Mouse (Mus musculus): ENCODE data around the gene Clec4b2. TPM values are rescaled to one million over a fixed set of nuclear protein-coding genes. Genes with fewer than 3 reads are reported as not detected.
"Not testable (repeated sequence)": the region's sequence is repeated elsewhere in the genome, so short reads cannot be mapped to it uniquely, and the experiment has no call there.

Clec4b2 gene
- polyA plus RNA-seq, 1 experiment from 2014 or later: 0.12 TPM

GRCm38 (mm10) chr6:123208077-123208439 is 35.4 kb downstream of the Clec4b2 start:
- not testable (repeated sequence) for H3K4me2 ChIP-seq (ENCODE audit: low read depth, low read length); H3K27ac ChIP-seq (ENCODE audit: low read length); H3K9ac ChIP-seq (ENCODE audit: low read length); H3K27me3 ChIP-seq (ENCODE audit: control insufficient read depth, insufficient read depth, low read length); H3K4me1 ChIP-seq (ENCODE audit: control insufficient read depth, insufficient read depth, low read length); ATAC-seq (ENCODE audit: insufficient read depth, low FRiP score); H3K9me3 ChIP-seq (replicated peaks; ENCODE audit: control insufficient read depth, low read length); H3K4me3 ChIP-seq (replicated peaks; ENCODE audit: low read length); H3K36me3 ChIP-seq (ENCODE audit: control insufficient read depth, insufficient read depth, low read length)

GRCm38 (mm10) chr6:123211726-123212125 is 39.0 kb downstream of the Clec4b2 start:
- Histone ChIP-seq H3K36me3 (ENCODE audit: control insufficient read depth, insufficient read depth, low read length) (no peaks in the 10 kb centered on the region), H3K4me3 (replicated peaks; ENCODE audit: low read length) (no peak overlapping the region), H3K4me2 (ENCODE audit: low read depth, low read length) (no peak overlapping the region), H3K27ac (ENCODE audit: low read length) (no peak overlapping the region), H3K9me3 (replicated peaks; ENCODE audit: control insufficient read depth, low read length) (no peaks in the 10 kb centered on the region; the same call in 1 of the 2 replicates), H3K4me1 (ENCODE audit: control insufficient read depth, insufficient read depth, low read length) (no peaks in the 10 kb centered on the region), H3K9ac (ENCODE audit: low read length) (no peak overlapping the region), H3K27me3 (ENCODE audit: control insufficient read depth, insufficient read depth, low read length) (no peaks in the 10 kb centered on the region)
- ATAC-seq (ENCODE audit: insufficient read depth, low FRiP score): no peak
- WGBS: 76% methylated on average over 1 of the region's 1 CpGs

DNA sequence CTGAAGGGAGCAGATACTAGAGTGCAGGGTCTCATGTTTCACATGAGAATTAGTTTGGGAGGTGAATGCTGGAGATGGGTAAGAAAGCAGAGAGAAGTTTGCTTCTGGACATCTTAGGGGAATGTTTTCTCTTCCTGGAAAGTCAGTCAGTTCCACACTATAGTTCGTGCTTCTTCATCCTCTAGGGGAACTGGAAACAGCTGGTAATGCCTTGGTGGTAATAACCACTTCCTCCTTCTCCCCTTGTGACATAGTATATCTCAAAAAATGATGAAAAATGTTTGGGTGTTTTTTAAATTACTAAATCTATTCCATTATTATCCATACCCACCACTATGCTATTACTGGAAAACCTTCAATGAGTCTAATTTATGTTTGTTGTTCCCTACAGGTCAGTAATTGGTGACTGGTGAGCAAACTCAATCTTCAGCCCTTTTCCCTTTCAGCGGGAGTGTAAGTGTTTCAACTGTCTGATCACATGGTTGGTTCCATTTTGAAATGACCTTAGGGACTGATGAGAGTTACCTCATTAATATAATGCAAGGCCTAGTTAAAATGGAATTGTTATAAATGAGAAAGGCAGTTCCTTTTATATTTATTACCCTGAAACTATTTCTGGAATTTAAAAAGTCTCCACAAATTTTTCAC is 55.0 kb downstream of the Clec4b2 start:
- no peak overlapping the region for H3K9ac ChIP-seq (ENCODE audit: low read length)
- no peak for ATAC-seq (ENCODE audit: insufficient read depth, low FRiP score)
- no peak overlapping the region for H3K4me2 ChIP-seq (ENCODE audit: low read depth, low read length)
- H3K9me3 ChIP-seq (replicated peaks; ENCODE audit: control insufficient read depth, low read length): no peaks in the 10 kb centered on the region
- H3K27ac ChIP-seq (ENCODE audit: low read length): no peak overlapping the region
- no peak overlapping the region for H3K4me3 ChIP-seq (replicated peaks; ENCODE audit: low read length)
- no peaks in the 10 kb centered on the region for H3K36me3 ChIP-seq (ENCODE audit: control insufficient read depth, insufficient read depth, low read length)
- 49% methylated on average over 2 of the region's 2 CpGs for WGBS
- H3K4me1 ChIP-seq (ENCODE audit: control insufficient read depth, insufficient read depth, low read length): no peaks in the 10 kb centered on the region
- no peaks in the 10 kb centered on the region for H3K27me3 ChIP-seq (ENCODE audit: control insufficient read depth, insufficient read depth, low read length)

- Histone ChIP-seq H3K27ac (ENCODE audit: low read length) (no peak within 1 kb of the TSS), H3K27me3 (ENCODE audit: control insufficient read depth, insufficient read depth, low read length) (no peaks in the 10 kb centered on the region), H3K9ac (ENCODE audit: low read length) (no peak within 1 kb of the TSS), H3K4me3 (replicated peaks; ENCODE audit: low read length) (no peak within 1 kb of the TSS), H3K4me1 (ENCODE audit: control insufficient read depth, insufficient read depth, low read length) (no peaks in the 10 kb centered on the region), H3K9me3 (replicated peaks; ENCODE audit: control insufficient read depth, low read length) (no peaks in the 10 kb centered on the region), H3K4me2 (ENCODE audit: low read depth, low read length) (no peak within 1 kb of the TSS), H3K36me3 (ENCODE audit: control insufficient read depth, insufficient read depth, low read length) (no peaks in the 10 kb centered on the region)
- ATAC-seq (ENCODE audit: insufficient read depth, low FRiP score): no peak
- WGBS: 62% methylated on average over 3 of the region's 3 CpGs
Measured at GRCm38 (mm10) chr6:123229644-123230043, 57.0 kb downstream of the Clec4b2 start, which contains the start of gene Clec4n. Gene Clec4n, plus strand, starts transcription at chr6:123229843.

- H3K9ac ChIP-seq (ENCODE audit: low read length): no peak overlapping the region
- WGBS: 57% methylated on average over 2 of the region's 2 CpGs
- no peaks in the 10 kb centered on the region for H3K4me1 ChIP-seq (ENCODE audit: control insufficient read depth, insufficient read depth, low read length)
Measured at GRCm38 (mm10) chr6:123231149-123231548, 58.5 kb downstream of the Clec4b2 start.

DNA sequence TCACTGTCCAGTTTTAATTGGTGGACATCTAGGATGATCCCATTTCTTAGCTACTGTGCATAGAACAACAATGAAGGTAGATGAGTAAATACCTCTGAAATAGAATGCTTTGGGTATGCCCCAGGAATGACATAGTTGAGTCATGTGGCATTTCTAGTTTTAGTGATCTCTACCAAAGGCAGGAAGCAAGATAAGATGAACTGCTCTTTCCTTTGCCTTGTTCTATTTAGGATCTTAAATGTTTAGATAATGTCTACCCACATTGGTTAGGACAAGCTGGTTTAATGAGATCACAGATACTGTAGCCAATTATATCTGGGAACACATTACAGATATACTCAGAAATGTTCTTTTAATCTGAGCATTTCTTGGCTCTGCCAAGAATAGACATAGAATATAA is 64.9 kb downstream of the Clec4b2 start:
- no peak overlapping the region for H3K27ac ChIP-seq (ENCODE audit: low read length)
- H3K4me1 ChIP-seq (ENCODE audit: control insufficient read depth, insufficient read depth, low read length): no peaks in the 10 kb centered on the region
- H3K9me3 ChIP-seq (replicated peaks; ENCODE audit: control insufficient read depth, low read length): no peaks in the 10 kb centered on the region
- no peak overlapping the region for H3K4me3 ChIP-seq (replicated peaks; ENCODE audit: low read length)
- no peaks in the 10 kb centered on the region for H3K36me3 ChIP-seq (ENCODE audit: control insufficient read depth, insufficient read depth, low read length)
- H3K9ac ChIP-seq (ENCODE audit: low read length): no peak overlapping the region
- ATAC-seq (ENCODE audit: insufficient read depth, low FRiP score): no peak
- H3K27me3 ChIP-seq (ENCODE audit: control insufficient read depth, insufficient read depth, low read length): no peaks in the 10 kb centered on the region
- H3K4me2 ChIP-seq (ENCODE audit: low read depth, low read length): no peak overlapping the region

More at GRCm38 (mm10) chr6:123231149-123231548, 58.5 kb downstream of the Clec4b2 start:
- Histone ChIP-seq H3K36me3 (ENCODE audit: control insufficient read depth, insufficient read depth, low read length) (no peaks in the 10 kb centered on the region), H3K27ac (ENCODE audit: low read length) (no peak overlapping the region), H3K9me3 (replicated peaks; ENCODE audit: control insufficient read depth, low read length) (no peaks in the 10 kb centered on the region), H3K27me3 (ENCODE audit: control insufficient read depth, insufficient read depth, low read length) (no peaks in the 10 kb centered on the region), H3K4me3 (replicated peaks; ENCODE audit: low read length) (no peak overlapping the region), H3K4me2 (ENCODE audit: low read depth, low read length) (no peak overlapping the region)
- no peak for ATAC-seq (ENCODE audit: insufficient read depth, low FRiP score)

- Histone ChIP-seq H3K9me3 (replicated peaks; ENCODE audit: control insufficient read depth, low read length) (no peaks in the 10 kb centered on the region), H3K4me1 (ENCODE audit: control insufficient read depth, insufficient read depth, low read length) (no peaks in the 10 kb centered on the region), H3K9ac (ENCODE audit: low read length) (no peak overlapping the region), H3K27ac (ENCODE audit: low read length) (no peak overlapping the region), H3K36me3 (ENCODE audit: control insufficient read depth, insufficient read depth, low read length) (no peaks in the 10 kb centered on the region), H3K27me3 (ENCODE audit: control insufficient read depth, insufficient read depth, low read length) (no peaks in the 10 kb centered on the region), H3K4me3 (replicated peaks; ENCODE audit: low read length) (no peak overlapping the region), H3K4me2 (ENCODE audit: low read depth, low read length) (no peak overlapping the region)
- WGBS: 80% methylated on average over 5 of the region's 5 CpGs
- no peak for ATAC-seq (ENCODE audit: insufficient read depth, low FRiP score)
Measured at GRCm38 (mm10) chr6:123244201-123244600, 71.5 kb downstream of the Clec4b2 start.

GRCm38 (mm10) chr6:123248862-123249261 is 76.2 kb downstream of the Clec4b2 start:
- not testable (repeated sequence) for H3K27ac ChIP-seq (ENCODE audit: low read length); H3K9ac ChIP-seq (ENCODE audit: low read length); H3K4me1 ChIP-seq (ENCODE audit: control insufficient read depth, insufficient read depth, low read length); H3K9me3 ChIP-seq (replicated peaks; ENCODE audit: control insufficient read depth, low read length); H3K36me3 ChIP-seq (ENCODE audit: control insufficient read depth, insufficient read depth, low read length); ATAC-seq (ENCODE audit: insufficient read depth, low FRiP score); H3K4me2 ChIP-seq (ENCODE audit: low read depth, low read length); H3K4me3 ChIP-seq (replicated peaks; ENCODE audit: low read length); H3K27me3 ChIP-seq (ENCODE audit: control insufficient read depth, insufficient read depth, low read length)
- WGBS: 77% methylated on average over 2 of the region's 2 CpGs

GRCm38 (mm10) chr6:123252735-123253134 is 80.0 kb downstream of the Clec4b2 start:
- no peaks in the 10 kb centered on the region for H3K4me1 ChIP-seq (ENCODE audit: control insufficient read depth, insufficient read depth, low read length)
- no peak for ATAC-seq (ENCODE audit: insufficient read depth, low FRiP score)
- H3K27me3 ChIP-seq (ENCODE audit: control insufficient read depth, insufficient read depth, low read length): no peaks in the 10 kb centered on the region
- no peaks in the 10 kb centered on the region for H3K36me3 ChIP-seq (ENCODE audit: control insufficient read depth, insufficient read depth, low read length)
- H3K9ac ChIP-seq (ENCODE audit: low read length): no peak overlapping the region
- H3K4me3 ChIP-seq (replicated peaks; ENCODE audit: low read length): no peak overlapping the region
- no peaks in the 10 kb centered on the region for H3K9me3 ChIP-seq (replicated peaks; ENCODE audit: control insufficient read depth, low read length)
- H3K4me2 ChIP-seq (ENCODE audit: low read depth, low read length): no peak overlapping the region
- no peak overlapping the region for H3K27ac ChIP-seq (ENCODE audit: low read length)
